ENCODE assay signal across 29 mouse cellular contexts in the genomic region with DNA sequence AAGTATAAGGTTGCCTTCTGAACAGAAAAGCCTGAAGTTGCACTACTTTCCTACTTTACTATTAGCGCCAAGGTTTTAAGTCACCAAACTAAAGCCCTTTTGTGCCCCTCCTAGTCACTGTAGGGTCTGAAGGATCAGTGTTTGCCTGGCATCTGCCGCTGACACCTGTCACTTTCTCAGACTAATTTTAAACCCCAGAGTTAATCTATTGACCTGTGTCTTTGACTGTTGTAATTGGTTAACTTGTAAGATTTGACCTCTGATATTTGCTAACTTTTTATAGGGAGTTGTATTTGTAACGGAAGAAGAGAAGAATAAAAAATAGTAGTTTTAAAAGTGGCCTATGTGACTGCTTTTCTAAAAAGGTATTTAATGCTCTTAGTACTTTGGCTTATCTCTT. TPM values are rescaled to one million over a fixed set of nuclear protein-coding genes. Genes with fewer than 3 reads are reported as not detected.
"Had no signal": no experiment of that assay in that cellular context is flagged by ENCODE, and none has a peak within 500 bp of the region (broad histone marks: within the 10 kb centered on the region; RNA-seq: fewer than 3 reads in every experiment).

No protein-coding gene starts in this region.

- H3K4me2 ChIP-seq: heart, embryonic 12.5 days; hindbrain, embryonic 12.5 days; hindbrain, embryonic 14.5 days; intestine, embryonic 15.5 days; kidney, embryonic 15.5 days; limb, embryonic 12.5 days; liver, embryonic 13.5 days had no signal

- H3K4me3 ChIP-seq: heart, embryonic 10.5 days; heart, embryonic 12.5 days; hindbrain, embryonic 10.5 days; hindbrain, embryonic 12.5 days; intestine, embryonic 15.5 days; kidney, embryonic 15.5 days; layer of hippocampus, adult 2 months; left cerebral cortex, adult 2 months; limb, embryonic 10.5 days; limb, embryonic 12.5 days; liver, embryonic 13.5 days had no signal

- DNase-seq: gastrocnemius, postnatal 10 days; gastrocnemius, postnatal 25 days; heart, adult 18-20 months; heart, postnatal 10 days; heart, postnatal 4 days; kidney, adult 8-10 months; kidney, postnatal 10 days; kidney, postnatal 25 days; kidney, postnatal 4 days; liver; liver, embryonic 13.5 days had no signal

- H3K9ac ChIP-seq: heart, embryonic 12.5 days; hindbrain, embryonic 12.5 days; hindbrain, embryonic 14.5 days; intestine, embryonic 15.5 days; kidney, embryonic 15.5 days; limb, embryonic 12.5 days; liver, embryonic 13.5 days had no signal

- H3K27ac ChIP-seq: heart, embryonic 10.5 days; hindbrain, embryonic 10.5 days; hindbrain, embryonic 12.5 days; hindbrain, embryonic 14.5 days; intestine, embryonic 15.5 days; kidney, embryonic 15.5 days; layer of hippocampus, adult 2 months; left cerebral cortex, adult 2 months; limb, embryonic 10.5 days; limb, embryonic 12.5 days; liver, embryonic 13.5 days had no signal

- ATAC-seq: forebrain, embryonic 16.5 days; hindbrain, embryonic 16.5 days; inflammation-experienced regulatory T-cells, adult 6 months; intestine, embryonic 15.5 days; intestine, postnatal 0 days had no signal

- H3K4me1 ChIP-seq: heart, embryonic 10.5 days; hindbrain, embryonic 10.5 days; hindbrain, embryonic 12.5 days; intestine, embryonic 15.5 days; limb, embryonic 10.5 days; limb, embryonic 12.5 days; liver, embryonic 13.5 days had no signal

- H3K27me3 ChIP-seq: heart, embryonic 12.5 days; hindbrain, embryonic 12.5 days; intestine, embryonic 15.5 days; kidney, embryonic 15.5 days; limb, embryonic 12.5 days; liver, embryonic 13.5 days had no signal

- H3K9me3 ChIP-seq: heart, embryonic 10.5 days; heart, embryonic 12.5 days; hindbrain, embryonic 10.5 days; hindbrain, embryonic 12.5 days; intestine, embryonic 15.5 days; kidney, embryonic 15.5 days; limb, embryonic 10.5 days; limb, embryonic 12.5 days; liver, embryonic 13.5 days had no signal

RNA-seq across cellular contexts. Expression of gene Tmem121b, which starts 55.4 kb away (rescaled TPM):
- total RNA-seq: gastrocnemius, postnatal 25 days; granulocyte monocyte progenitor cell, adult 5-6 weeks; heart, adult 18-20 months; heart, adult 8-10 months; heart, postnatal 25 days had no signal
- polyA plus RNA-seq: liver, embryonic 13.5 days had no signal
